Mouse (Mus musculus): ENCODE data around the gene Alpi.
A peak's percentile ranks its signal among the peaks of the same experiment; 100 is the strongest.

Gene Alpi

DNA sequence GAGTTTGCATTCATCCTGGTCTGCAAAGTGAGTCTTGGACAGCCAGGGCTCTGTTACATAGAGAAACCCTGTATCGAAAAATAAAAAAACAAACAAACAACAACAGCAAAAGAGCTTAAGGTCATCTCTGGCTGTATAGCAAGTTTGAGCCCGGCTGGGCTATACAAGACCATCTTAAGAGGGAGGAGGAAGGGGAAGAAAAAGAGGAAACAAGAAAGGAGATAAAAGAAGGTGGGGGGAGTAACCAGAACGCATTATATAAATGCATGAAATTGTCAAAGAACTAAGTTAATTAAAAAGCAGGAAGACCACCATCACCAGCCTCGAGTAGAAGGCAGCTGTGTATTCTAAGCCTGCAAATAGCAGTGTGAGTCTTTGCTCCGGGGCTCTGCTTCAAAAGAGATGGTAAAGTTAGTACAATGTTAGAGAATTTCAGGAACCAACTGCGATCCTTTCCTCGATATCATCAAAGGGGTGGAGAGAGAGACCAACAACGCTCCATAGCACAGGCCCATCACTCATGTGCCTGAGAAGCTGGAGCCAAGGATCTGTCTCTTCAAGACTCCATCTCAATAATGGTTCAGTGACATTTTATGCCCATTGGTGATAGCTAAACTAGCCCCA lies 42.3 kb downstream of the Alpi start:
- no peak for DNase-seq

DNA sequence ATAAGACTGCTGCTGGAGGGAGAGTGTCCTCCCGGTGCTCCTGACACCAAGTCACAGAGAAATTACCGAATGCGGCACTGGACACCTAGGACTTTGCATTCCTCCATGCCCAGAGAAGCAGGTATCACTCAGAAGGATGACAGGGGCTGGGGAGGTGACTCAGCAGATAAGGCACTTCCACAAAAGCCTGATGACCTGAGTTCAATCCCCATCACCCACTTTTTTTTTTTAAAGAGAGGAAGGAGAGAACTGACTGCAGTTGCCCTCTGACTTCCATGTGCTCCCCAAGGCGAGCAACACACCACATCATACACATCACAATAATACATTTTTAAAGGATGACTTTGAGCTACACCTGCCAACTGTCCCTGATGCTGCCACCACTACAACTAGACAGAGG lies 44.3 kb downstream of the Alpi start:
- DNase-seq, result no peak

DNA sequence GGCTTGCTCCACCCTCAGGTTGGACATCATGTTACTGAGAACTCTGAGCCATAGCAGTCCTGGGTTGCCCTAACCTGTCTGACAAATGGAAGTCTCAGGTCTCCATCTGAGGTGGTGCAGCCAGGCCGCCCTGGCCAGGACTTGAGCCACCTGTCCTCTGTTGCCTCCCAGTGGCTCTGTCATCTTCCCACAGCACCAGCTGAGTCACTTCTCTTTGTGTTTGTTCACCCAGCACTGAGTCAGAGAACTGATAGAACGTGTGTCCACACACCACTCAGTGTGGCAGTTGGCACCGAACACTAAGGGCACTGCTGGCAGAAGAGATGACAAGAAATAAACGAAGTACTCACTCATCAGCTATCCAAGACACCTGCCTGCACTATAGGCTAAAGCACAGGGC lies 50.0 kb downstream of the Alpi start:
- DNase-seq, result peak; percentile 35 to 40

DNA sequence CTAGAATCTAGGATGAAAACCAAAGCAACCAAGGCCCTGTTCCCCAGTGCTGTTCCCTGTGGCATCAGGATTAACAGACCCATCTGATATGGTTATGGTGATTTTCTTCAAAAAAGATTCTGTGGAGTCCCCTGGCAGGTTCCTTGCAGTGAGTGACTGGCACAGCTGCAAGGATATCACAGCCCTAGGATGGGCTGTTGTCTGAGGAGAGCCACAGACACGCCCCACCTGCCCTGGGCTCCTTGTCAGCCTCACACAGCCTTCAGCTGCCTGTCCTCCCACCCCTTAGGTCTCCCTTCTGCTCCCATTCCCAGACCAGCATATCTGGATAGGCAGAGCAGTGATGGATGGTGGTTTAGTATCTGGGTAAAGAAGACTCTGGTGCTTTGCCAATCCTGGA lies 50.7 kb downstream of the Alpi start:
- DNase-seq, result no peak

- DNase-seq, result no peak
Observed at GRCm38 (mm10) chr1:87050072-87050471, 51.3 kb downstream of the Alpi start.

All from cerebellum, postnatal 25 days (tissue).